Mouse (Mus musculus) kidney, postnatal 4 days (tissue): ENCODE measurements around the gene 4933415F23Rik.

ENCODE experiments used
- DNase-seq, 2 experiments: peaks; one replicate each; pipeline ENCODE4 v3.0.0; 2021; ENCODE audit warnings: mixed read lengths in 2 of 2

Gene 4933415F23Rik

GRCm38 (mm10) chr1:23102021-23102420 lies at the start of gene 4933415F23Rik:
4933415F23Rik (minus strand) TSS chr1:23102253.
- no peak for DNase-seq

GRCm38 (mm10) chr1:23151722-23152121 lies 49.7 kb upstream of the 4933415F23Rik start:
- DNase-seq: no peak

- no peak for DNase-seq
Measured at GRCm38 (mm10) chr1:23146198-23146873, 44.3 kb upstream of the 4933415F23Rik start.

GRCm38 (mm10) chr1:23141121-23141811 lies 39.2 kb upstream of the 4933415F23Rik start:
- no peak for DNase-seq

- peak; percentile 29 to 38 for DNase-seq
Measured at GRCm38 (mm10) chr1:23140530-23140929, 38.5 kb upstream of the 4933415F23Rik start.

- DNase-seq: no peak
Measured at GRCm38 (mm10) chr1:23120901-23121300, 18.8 kb upstream of the 4933415F23Rik start.

GRCm38 (mm10) chr1:23119406-23119805 lies 17.4 kb upstream of the 4933415F23Rik start:
- no peak for DNase-seq

GRCm38 (mm10) chr1:23117423-23117822 lies 15.4 kb upstream of the 4933415F23Rik start:
- peak; percentile 8 to 12 for DNase-seq

GRCm38 (mm10) chr1:23109191-23109590 lies 7.1 kb upstream of the 4933415F23Rik start:
- no peak for DNase-seq

GRCm38 (mm10) chr1:23102881-23103280 lies 828 bp upstream of the 4933415F23Rik start:
- DNase-seq: no peak

- no peak for DNase-seq
Measured at GRCm38 (mm10) chr1:23099791-23100190, 2.3 kb downstream of the 4933415F23Rik start.

GRCm38 (mm10) chr1:23098451-23098850 lies 3.6 kb downstream of the 4933415F23Rik start:
- DNase-seq: no peak

GRCm38 (mm10) chr1:23097996-23098395 lies 4.1 kb downstream of the 4933415F23Rik start:
- DNase-seq: no peak

GRCm38 (mm10) chr1:23067715-23068114 lies 34.3 kb downstream of the 4933415F23Rik start:
- no peak for DNase-seq

- no peak for DNase-seq
Measured at GRCm38 (mm10) chr1:23064717-23065475, 37.2 kb downstream of the 4933415F23Rik start.

GRCm38 (mm10) chr1:23063946-23064345 lies 38.1 kb downstream of the 4933415F23Rik start:
- DNase-seq: no peak

- DNase-seq: peak; percentile 21 to 58
Measured at GRCm38 (mm10) chr1:23061614-23062373, 40.3 kb downstream of the 4933415F23Rik start.

- no peak for DNase-seq
Measured at GRCm38 (mm10) chr1:23060056-23060455, 42.0 kb downstream of the 4933415F23Rik start.
